ENCODE assay signal across 9 mouse cellular contexts in the genomic region with DNA sequence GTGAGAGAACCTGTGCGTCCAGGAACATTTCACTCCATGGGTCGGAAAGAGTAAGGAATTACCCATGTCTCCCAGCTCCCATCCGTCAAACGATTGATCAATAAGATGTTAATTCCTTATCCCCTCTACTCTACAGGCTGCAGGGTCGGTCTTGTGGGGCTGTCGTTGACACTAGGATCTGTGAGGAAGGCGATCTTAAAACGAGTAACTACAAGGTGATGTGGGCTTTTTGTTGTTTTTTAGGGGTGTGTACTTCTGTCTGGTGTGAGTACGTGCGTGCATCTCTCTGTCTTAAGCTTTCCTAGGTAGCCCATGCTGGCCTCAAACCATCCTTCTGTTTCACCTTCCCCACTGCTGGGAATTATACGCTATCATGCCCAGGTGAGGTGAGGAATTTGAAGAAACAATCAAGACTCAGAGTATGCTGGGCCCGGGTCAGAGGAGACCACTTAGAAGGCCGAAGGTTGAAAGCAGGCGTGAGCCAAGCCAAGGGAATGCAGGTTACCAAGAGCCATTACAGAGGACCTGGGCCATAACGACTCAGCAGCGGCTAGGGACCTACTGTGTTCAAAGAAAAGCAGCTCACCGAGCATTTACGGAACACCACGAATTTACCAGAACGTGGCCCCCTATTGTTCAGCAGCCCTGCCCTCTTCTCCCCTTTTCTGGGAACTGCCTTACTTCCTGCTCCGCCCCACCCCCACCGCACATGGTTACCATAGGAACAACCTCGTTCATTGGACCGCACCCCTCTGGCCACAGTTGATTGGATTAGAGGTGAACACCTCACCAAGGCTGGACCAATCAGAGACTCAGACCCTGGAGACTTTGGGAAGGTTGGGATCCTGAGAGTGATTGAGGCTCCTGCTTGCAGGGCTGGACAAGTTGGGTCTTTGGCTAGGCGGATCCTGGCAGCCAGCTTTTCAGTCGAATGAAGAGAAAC. TPM values are rescaled to one million over a fixed set of nuclear protein-coding genes. Genes with fewer than 3 reads are reported as not detected.
DNase-seq lines count a peak whose midpoint lies in the region; ATAC-seq and TF ChIP-seq lines count a peak whose summit lies in the region.
"Had no signal": no experiment of that assay in that cellular context is flagged by ENCODE, and none has a peak within 500 bp of the region (broad histone marks: within the 10 kb centered on the region; RNA-seq: fewer than 3 reads in every experiment).

No protein-coding gene starts in this region.

- no peak overlapping the region for H3K9ac ChIP-seq in heart, postnatal 0 days (replicated peaks; ENCODE audit: low read depth, low read length)
- no peak overlapping the region for H3K9ac ChIP-seq in liver, embryonic 15.5 days
- peak overlapping the region; percentile 21; the same call in 1 of the 2 replicates for H3K9ac ChIP-seq in neural tube, embryonic 12.5 days

- peaks cover 80% of the 10 kb centered on the region for H3K4me1 ChIP-seq in E14TG2a.4 (replicated peaks; ENCODE audit: low read depth, low read length)
- H3K4me1 ChIP-seq in embryonic facial prominence, embryonic 10.5 days, result peaks cover 25% of the 10 kb centered on the region
- peaks cover 7% of the 10 kb centered on the region; the same call in 1 of the 2 replicates for H3K4me1 ChIP-seq in heart, postnatal 0 days (ENCODE audit: control insufficient read depth, insufficient read depth)
- peaks cover 29% of the 10 kb centered on the region for H3K4me1 ChIP-seq in liver, embryonic 15.5 days (replicated peaks)
- H3K4me1 ChIP-seq in neural tube, embryonic 12.5 days, result peaks cover 18% of the 10 kb centered on the region

- peak; percentile 76 for ATAC-seq in heart, postnatal 0 days (ENCODE audit: insufficient read depth, low read depth)
- ATAC-seq in liver, embryonic 15.5 days (ENCODE audit: insufficient read depth), result peak; percentile 79
- peak; percentile 98 for ATAC-seq in neural tube, embryonic 12.5 days (ENCODE audit: low FRiP score, low read depth)

- no peaks in the 10 kb centered on the region for H3K27me3 ChIP-seq in E14TG2a.4 (ENCODE audit: insufficient read depth, low read length)
- no peaks in the 10 kb centered on the region for H3K27me3 ChIP-seq in embryonic facial prominence, embryonic 10.5 days (replicated peaks; ENCODE audit: low read depth, poor library complexity, severe bottlenecking)
- H3K27me3 ChIP-seq in heart, postnatal 0 days (ENCODE audit: control insufficient read depth, insufficient read depth, low read length), result no peaks in the 10 kb centered on the region
- H3K27me3 ChIP-seq in liver, embryonic 15.5 days, result no peaks in the 10 kb centered on the region
- no peaks in the 10 kb centered on the region for H3K27me3 ChIP-seq in neural tube, embryonic 12.5 days (replicated peaks)

- H3K36me3 ChIP-seq in E14TG2a.4 (ENCODE audit: insufficient read depth, low read length), result no peaks in the 10 kb centered on the region
- no peaks in the 10 kb centered on the region for H3K36me3 ChIP-seq in embryonic facial prominence, embryonic 10.5 days (replicated peaks)
- H3K36me3 ChIP-seq in heart, postnatal 0 days (replicated peaks; ENCODE audit: control insufficient read depth, insufficient read depth, low read length), result no peaks in the 10 kb centered on the region
- no peaks in the 10 kb centered on the region for H3K36me3 ChIP-seq in liver, embryonic 15.5 days (replicated peaks)
- no peaks in the 10 kb centered on the region for H3K36me3 ChIP-seq in neural tube, embryonic 12.5 days

- peak overlapping the region; percentile 51 for H3K4me3 ChIP-seq in E14TG2a.4 (replicated peaks; ENCODE audit: low read length)
- H3K4me3 ChIP-seq in embryonic facial prominence, embryonic 10.5 days, result peak overlapping the region; percentile 47
- no peak overlapping the region for H3K4me3 ChIP-seq in heart, postnatal 0 days (ENCODE audit: low read depth, low read length)
- H3K4me3 ChIP-seq in liver, embryonic 15.5 days (replicated peaks), result peak overlapping the region; percentile 24
- peak overlapping the region; percentile 22; the same call in 1 of the 2 replicates for H3K4me3 ChIP-seq in neural tube, embryonic 12.5 days

- H3K4me2 ChIP-seq in heart, postnatal 0 days (ENCODE audit: low read depth, low read length), result peak overlapping the region; percentile 35
- peak overlapping the region; percentile 55 for H3K4me2 ChIP-seq in liver, embryonic 15.5 days
- peak overlapping the region; percentile 61 for H3K4me2 ChIP-seq in neural tube, embryonic 12.5 days (replicated peaks)

- TF ChIP-seq CTCF in E14TG2a.4 (conservative IDR thresholded peaks at IDR 0.05; ENCODE audit: low read length), result no peak
- no peak for TF ChIP-seq CTCF in heart, postnatal 0 days (IDR thresholded peaks at IDR 0.05; ENCODE audit: low read depth)

- H3K27ac ChIP-seq in embryonic facial prominence, embryonic 10.5 days (replicated peaks), result peak overlapping the region; percentile 92
- H3K27ac ChIP-seq in heart, postnatal 0 days (ENCODE audit: low read depth), result no peak overlapping the region
- no peak overlapping the region for H3K27ac ChIP-seq in liver, embryonic 15.5 days (replicated peaks)
- H3K27ac ChIP-seq in neural tube, embryonic 12.5 days, result peak overlapping the region; percentile 82

- DNase-seq in adrenal gland, postnatal 25 days, result peak; percentile 62
- DNase-seq in embryonic facial prominence, embryonic 10.5 days (ENCODE audit: low spot score), result peak; percentile 94
- DNase-seq in heart, postnatal 0 days (ENCODE audit: low spot score), result peak; percentile 34
- DNase-seq in kidney, postnatal 25 days, result peak; percentile 89 to 92
- peak; percentile 58 to 62 for DNase-seq in thymus, postnatal 10 days (ENCODE audit: low spot score in 2 of 2)

- WGBS in embryonic facial prominence, embryonic 10.5 days, result 33% methylated on average over 26 of the region's 26 CpGs
- 45% methylated on average over 26 of the region's 26 CpGs for WGBS in heart, postnatal 0 days
- WGBS in liver, embryonic 15.5 days (ENCODE audit: insufficient replicate concordance), result 36% methylated on average over 26 of the region's 26 CpGs
- 20% methylated on average over 26 of the region's 26 CpGs for WGBS in neural tube, embryonic 12.5 days

- H3K9me3 ChIP-seq in E14TG2a.4 (ENCODE audit: low read length), result no peaks in the 10 kb centered on the region
- no peaks in the 10 kb centered on the region for H3K9me3 ChIP-seq in embryonic facial prominence, embryonic 10.5 days
- H3K9me3 ChIP-seq in heart, postnatal 0 days (replicated peaks; ENCODE audit: control insufficient read depth, low read length), result no peaks in the 10 kb centered on the region
- H3K9me3 ChIP-seq in liver, embryonic 15.5 days (replicated peaks), result no peaks in the 10 kb centered on the region
- H3K9me3 ChIP-seq in neural tube, embryonic 12.5 days, result no peaks in the 10 kb centered on the region

- no peak for TF ChIP-seq EP300 in heart, postnatal 0 days (IDR thresholded peaks at IDR 0.05; ENCODE audit: low read depth)

RNA-seq across cellular contexts. Expression of a gene that starts 13.3 kb away (rescaled TPM):
- 9.6 and 10.2 TPM in 2 replicates for total RNA-seq in adrenal gland, postnatal 25 days (2021)
- polyA plus RNA-seq in embryonic facial prominence, embryonic 10.5 days (2016; fragmentation: Nextera tagmentation; extraction: Ambion mirVana), result 35.4 and 36.9 TPM in 2 replicates
- 1.2 TPM in 1 of 2 replicates, not detected in the other for total RNA-seq in heart, postnatal 0 days (2014; rRNA removed; ENCODE audit: low replicate concordance)
- polyA plus RNA-seq in heart, postnatal 0 days (2015; fragmentation: Nextera tagmentation; extraction: Ambion mirVana), result 11.3 and 11.6 TPM in 2 replicates
- 7.6 and 8.4 TPM in 2 replicates for polyA plus RNA-seq in liver, embryonic 15.5 days (2015; fragmentation: Nextera tagmentation; extraction: Ambion mirVana)
- 38.4 and 42.9 TPM in 2 replicates for polyA plus RNA-seq in neural tube, embryonic 12.5 days (2016; fragmentation: Nextera tagmentation; extraction: Ambion mirVana)

RNA-seq across cellular contexts. Expression of a gene that starts 13.4 kb away (rescaled TPM):
- 5.5 and 7.6 TPM in 2 replicates for total RNA-seq in adrenal gland, postnatal 25 days (2021)
- polyA plus RNA-seq in embryonic facial prominence, embryonic 10.5 days (2016; fragmentation: Nextera tagmentation; extraction: Ambion mirVana), result 9.7 and 11.2 TPM in 2 replicates
- total RNA-seq in heart, postnatal 0 days (2014; rRNA removed; ENCODE audit: low replicate concordance), result 2.6 and 9.3 TPM in 2 replicates
- 7.7 and 10.0 TPM in 2 replicates for polyA plus RNA-seq in heart, postnatal 0 days (2015; fragmentation: Nextera tagmentation; extraction: Ambion mirVana)
- polyA plus RNA-seq in liver, embryonic 15.5 days (2015; fragmentation: Nextera tagmentation; extraction: Ambion mirVana), result 5.6 and 5.7 TPM in 2 replicates
- 11.6 and 11.7 TPM in 2 replicates for polyA plus RNA-seq in neural tube, embryonic 12.5 days (2016; fragmentation: Nextera tagmentation; extraction: Ambion mirVana)

RNA-seq across cellular contexts. Expression of a gene that starts 25.4 kb away (rescaled TPM):
- total RNA-seq in adrenal gland, postnatal 25 days (2021), result 43.3 and 47.7 TPM in 2 replicates
- 13.7 and 17.7 TPM in 2 replicates for polyA plus RNA-seq in embryonic facial prominence, embryonic 10.5 days (2016; fragmentation: Nextera tagmentation; extraction: Ambion mirVana)
- total RNA-seq in heart, postnatal 0 days (2014; rRNA removed; ENCODE audit: low replicate concordance), result 6.5 and 9.4 TPM in 2 replicates
- polyA plus RNA-seq in heart, postnatal 0 days (2015; fragmentation: Nextera tagmentation; extraction: Ambion mirVana), result 2.6 and 3.1 TPM in 2 replicates
- 4.0 and 5.2 TPM in 2 replicates for polyA plus RNA-seq in liver, embryonic 15.5 days (2015; fragmentation: Nextera tagmentation; extraction: Ambion mirVana)
- 24.7 and 28.0 TPM in 2 replicates for polyA plus RNA-seq in neural tube, embryonic 12.5 days (2016; fragmentation: Nextera tagmentation; extraction: Ambion mirVana)

RNA-seq across cellular contexts. Expression of a gene that starts 27.4 kb away (rescaled TPM):
- total RNA-seq in adrenal gland, postnatal 25 days (2021), result not detected in 2 replicates
- not detected in 2 replicates for polyA plus RNA-seq in embryonic facial prominence, embryonic 10.5 days (2016; fragmentation: Nextera tagmentation; extraction: Ambion mirVana)
- not detected in 2 replicates for total RNA-seq in heart, postnatal 0 days (2014; rRNA removed; ENCODE audit: low replicate concordance)
- not detected in 2 replicates for polyA plus RNA-seq in heart, postnatal 0 days (2015; fragmentation: Nextera tagmentation; extraction: Ambion mirVana)
- polyA plus RNA-seq in liver, embryonic 15.5 days (2015; fragmentation: Nextera tagmentation; extraction: Ambion mirVana), result not detected in 2 replicates
- not detected in 2 replicates for polyA plus RNA-seq in neural tube, embryonic 12.5 days (2016; fragmentation: Nextera tagmentation; extraction: Ambion mirVana)
- polyA plus RNA-seq: large intestine, adult 2 months had no signal

RNA-seq across cellular contexts. Expression of a gene that starts 27.5 kb away (rescaled TPM):
- 14.7 and 22.7 TPM in 2 replicates for total RNA-seq in adrenal gland, postnatal 25 days (2021)
- 49.3 and 53.7 TPM in 2 replicates for polyA plus RNA-seq in embryonic facial prominence, embryonic 10.5 days (2016; fragmentation: Nextera tagmentation; extraction: Ambion mirVana)
- total RNA-seq in heart, postnatal 0 days (2014; rRNA removed; ENCODE audit: low replicate concordance), result 1.8 and 5.7 TPM in 2 replicates
- polyA plus RNA-seq in heart, postnatal 0 days (2015; fragmentation: Nextera tagmentation; extraction: Ambion mirVana), result 17.2 and 20.5 TPM in 2 replicates
- polyA plus RNA-seq in liver, embryonic 15.5 days (2015; fragmentation: Nextera tagmentation; extraction: Ambion mirVana), result 12.7 and 12.8 TPM in 2 replicates
- polyA plus RNA-seq in neural tube, embryonic 12.5 days (2016; fragmentation: Nextera tagmentation; extraction: Ambion mirVana), result 43.7 and 44.1 TPM in 2 replicates

Comparison
In these comparisons a context has a peak if more than half of its experiments do, and no peak if none do; other contexts are left out.
1. DNase-seq: peak in every context shown above with its lines; median percentile 94 in embryonic facial prominence, embryonic 10.5 days; 90 in kidney, postnatal 25 days; 62 in adrenal gland, postnatal 25 days; 60 in thymus, postnatal 10 days; 34 in heart, postnatal 0 days.
2. H3K27ac ChIP-seq: peak in embryonic facial prominence, embryonic 10.5 days (single experiment) and neural tube, embryonic 12.5 days (single experiment); none in heart, postnatal 0 days (single experiment) and liver, embryonic 15.5 days (single experiment).
3. Peak in every context shown above with its lines, with median percentiles within 50 percentile points of each other: ATAC-seq and H3K4me2 ChIP-seq.